Mouse (Mus musculus) G1E (cell line): ENCODE results near the gene Nmur1. TPM values are rescaled to one million over a fixed set of nuclear protein-coding genes. Genes with fewer than 3 reads are reported as not detected.
"Not testable (repeated sequence)": the region's sequence is repeated elsewhere in the genome, so short reads cannot be mapped to it uniquely, and the experiment has no call there.

Experiments
- ATAC-seq: 2 replicates; pipeline ENCODE4 v1.8.0; 2016; ENCODE audit warnings: mild to moderate bottlenecking; ENCODE audit not compliant: insufficient number of reproducible peaks, poor library complexity, low FRiP score, severe bottlenecking; ENCODE audit errors: extremely low read depth
- DNase-seq: peaks from one replicate; pipeline ENCODE4 v3.0.0; 2012; ENCODE audit warnings: low spot score
- H3K27me3 ChIP-seq: 2 replicates; pipeline ENCODE4 v1.6.1; 2012; ENCODE audit warnings: mild to moderate bottlenecking, low read length, inconsistent platforms; ENCODE audit not compliant: insufficient read depth
- H3K36me3 ChIP-seq: replicated peaks from 2 replicates; pipeline ENCODE3; 2012; ENCODE audit warnings: mild to moderate bottlenecking, inconsistent platforms
- H3K4me1 ChIP-seq: 2 replicates; pipeline ENCODE4 v1.6.1; 2012; ENCODE audit warnings: low read depth, low read length, inconsistent platforms, mixed read lengths; ENCODE audit not compliant: insufficient read depth
- H3K4me3 ChIP-seq: 2 replicates; pipeline ENCODE4 v1.5.1; 2012; ENCODE audit warnings: low read depth, mild to moderate bottlenecking, inconsistent platforms, low read length, moderate library complexity, mixed read lengths
- H3K9me3 ChIP-seq: replicated peaks from 2 replicates; pipeline ENCODE4 v1.6.1; 2012; ENCODE audit warnings: inconsistent platforms
- CTCF ChIP-seq: IDR thresholded peaks from 2 replicates; pipeline ENCODE4 v1.5.1; 2012; ENCODE audit warnings: low read depth, low read length, inconsistent platforms, mixed read lengths
- GATA1 ChIP-seq: IDR thresholded peaks from 2 replicates; pipeline ENCODE4 v1.6.1; 2012; ENCODE audit warnings: borderline replicate concordance, low read length, inconsistent platforms, mixed read lengths
- GATA2 ChIP-seq: IDR thresholded peaks from 2 replicates; pipeline ENCODE4 v1.6.1; 2012; ENCODE audit warnings: low read depth, low read length, inconsistent platforms, borderline replicate concordance
- POLR2AphosphoS5 ChIP-seq: IDR thresholded peaks from 2 replicates; pipeline ENCODE4 v1.6.1; 2012; ENCODE audit warnings: low read depth, low read length, inconsistent platforms; ENCODE audit not compliant: insufficient replicate concordance
- TAL1 ChIP-seq: conservative IDR thresholded peaks from 2 replicates; pipeline ENCODE4 v1.6.1; 2012; ENCODE audit warnings: low read depth, low read length, inconsistent platforms, mixed read lengths
- polyA plus RNA-seq: library from polyadenylated mRNA; stranded (reverse); fragments of >175 nt; gene quantifications from 2 replicates; pipeline ENCODE4 v1.2.3, GENCODE M21; 2012
- total RNA-seq, 2 experiments: library from RNA; stranded (forward) in 1 of 2; stranded (reverse) in 1 of 2; fragments of 200-1000 nt in 1 of 2; fragments of >200 nt in 1 of 2; fragmentation: Nextera tagmentation in 1 of 2; gene quantifications; 2 replicates each; pipeline ENCODE4 v1.2.3; 2014 to 2017

Gene Nmur1
- total and polyA plus RNA-seq, 3 experiments, result not detected

DNA sequence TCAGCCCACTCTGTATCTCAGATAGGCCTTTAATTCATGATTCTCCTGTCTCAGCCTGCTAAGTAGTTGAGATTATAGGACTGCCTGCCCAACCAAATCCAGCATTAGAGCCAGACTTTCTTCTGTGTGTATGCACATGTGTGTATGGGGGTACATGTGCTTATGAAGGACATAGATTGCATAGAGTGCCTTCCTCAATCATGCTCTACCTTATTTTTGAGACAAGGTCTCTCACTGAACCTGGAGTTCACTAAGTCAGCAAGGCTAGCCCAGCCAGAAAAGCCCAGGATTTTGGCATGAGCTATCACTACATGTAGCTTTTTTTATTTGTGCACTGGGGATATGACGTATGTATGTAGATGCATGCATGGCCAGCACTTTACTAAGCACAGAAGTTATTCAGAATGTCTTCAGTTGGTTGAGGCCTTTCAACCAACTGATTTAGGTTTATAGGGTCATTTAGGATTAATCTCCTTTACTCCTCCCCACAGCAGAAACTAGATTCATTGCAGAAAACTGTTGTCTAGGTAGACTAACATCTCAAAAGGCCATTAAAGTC is 82.9 kb downstream of the Nmur1 start:
- Histone ChIP-seq H3K36me3 (peaks cover 40% of the 10 kb centered on the region), H3K27me3 (peaks cover 1% of the 10 kb centered on the region; the same call in 1 of the 2 replicates), H3K4me1 (peaks cover 25% of the 10 kb centered on the region), H3K4me3 (no peak overlapping the region), H3K9me3 (no peaks in the 10 kb centered on the region)
- DNase-seq (no peak), ATAC-seq (no peak)
- TF ChIP-seq TAL1 (no peak), GATA1 (no peak), POLR2AphosphoS5 (peak; percentile 84; the same call in 1 of the 2 replicates), CTCF (no peak)

GRCm38 (mm10) chr1:86342371-86342770 is 83.7 kb downstream of the Nmur1 start:
- Histone ChIP-seq H3K9me3 (no peaks in the 10 kb centered on the region), H3K36me3 (peaks cover 32% of the 10 kb centered on the region), H3K4me1 (peaks cover 19% of the 10 kb centered on the region), H3K27me3 (peaks cover 3% of the 10 kb centered on the region; the same call in 1 of the 2 replicates), H3K4me3 (no peak overlapping the region)
- TF ChIP-seq GATA1 (no peak), POLR2AphosphoS5 (no peak), TAL1 (no peak), GATA2 (no peak), CTCF (no peak)
- ATAC-seq, result no peak
- no peak for DNase-seq

DNA sequence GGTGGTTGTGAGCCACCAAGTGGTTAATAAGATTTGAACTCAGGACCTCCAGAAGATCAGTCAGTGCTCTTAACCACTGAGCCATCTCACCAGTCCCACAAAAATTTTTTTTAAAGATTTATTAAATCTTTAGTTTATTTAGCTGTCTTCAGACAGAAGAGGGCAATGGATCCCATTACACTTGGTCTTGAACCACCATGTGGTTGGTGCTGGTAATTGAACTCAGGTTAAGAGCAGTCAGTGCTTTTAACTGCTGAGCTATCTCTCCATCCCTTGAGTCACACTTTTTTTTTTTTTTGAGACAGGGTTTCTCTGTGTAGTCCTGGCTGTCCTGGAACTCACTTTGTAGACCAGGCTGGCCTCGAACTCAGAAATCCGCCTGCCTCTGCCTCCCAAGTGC is 84.9 kb downstream of the Nmur1 start:
- not testable (repeated sequence) for H3K4me3 ChIP-seq, H3K27me3 ChIP-seq, DNase-seq, H3K9me3 ChIP-seq, ATAC-seq
- Histone ChIP-seq H3K4me1 (peaks cover 20% of the 10 kb centered on the region), H3K36me3 (peaks cover 22% of the 10 kb centered on the region)

- TF ChIP-seq GATA1, result no peak
- no peak for TF ChIP-seq GATA2
- TF ChIP-seq POLR2AphosphoS5, result no peak
- TF ChIP-seq CTCF, result peak; percentile 63
- TF ChIP-seq TAL1, result no peak
- peaks cover 8% of the 10 kb centered on the region; the same call in 1 of the 2 replicates for H3K4me1 ChIP-seq
- H3K27me3 ChIP-seq, result peaks cover 15% of the 10 kb centered on the region
- ATAC-seq (no peak), DNase-seq (peak; percentile 59)
- no peak overlapping the region for H3K4me3 ChIP-seq
- no peaks in the 10 kb centered on the region for H3K9me3 ChIP-seq
- peaks cover 8% of the 10 kb centered on the region for H3K36me3 ChIP-seq
Observed at GRCm38 (mm10) chr1:86339156-86339812, 86.7 kb downstream of the Nmur1 start.

GRCm38 (mm10) chr1:86336330-86336729 is 89.7 kb downstream of the Nmur1 start:
- Histone ChIP-seq H3K4me3 (no peak overlapping the region), H3K4me1 (peaks cover 3% of the 10 kb centered on the region; the same call in 1 of the 2 replicates), H3K27me3 (peaks cover 15% of the 10 kb centered on the region), H3K9me3 (no peaks in the 10 kb centered on the region), H3K36me3 (no peaks in the 10 kb centered on the region)
- ATAC-seq (no peak), DNase-seq (no peak)
- TF ChIP-seq GATA2 (no peak), TAL1 (no peak), POLR2AphosphoS5 (no peak), GATA1 (no peak)

Other genes with a start within 250 kb of the Nmur1 start
- not detected in 2 replicates for gene B3gnt7, start 123.4 kb downstream of the Nmur1 start, total RNA-seq (2014; fragmentation: Nextera tagmentation)
- 0.12 and 0.16 TPM in 2 replicates for gene B3gnt7, start 123.4 kb downstream of the Nmur1 start, total RNA-seq (2017)
- 0.02 TPM in 1 of 2 replicates, not detected in the other for gene B3gnt7, start 123.4 kb downstream of the Nmur1 start, polyA plus RNA-seq
- 1,241 and 1,318 TPM in 2 replicates for gene Ncl, start 66.8 kb downstream of the Nmur1 start, total RNA-seq (2014; fragmentation: Nextera tagmentation)
- 259 and 387 TPM in 2 replicates for gene Ncl, start 66.8 kb downstream of the Nmur1 start, total RNA-seq (2017)
- gene Ncl, start 66.8 kb downstream of the Nmur1 start, polyA plus RNA-seq, result 2,119 and 2,262 TPM in 2 replicates
- not detected in 2 replicates for gene Tex44, start 101 bp upstream of the Nmur1 start, total RNA-seq (2014; fragmentation: Nextera tagmentation)
- 0.16 and 0.17 TPM in 2 replicates for gene Tex44, start 101 bp upstream of the Nmur1 start, total RNA-seq (2017)
- gene Tex44, start 101 bp upstream of the Nmur1 start, polyA plus RNA-seq, result not detected in 2 replicates
- gene Ptma, start 100.5 kb upstream of the Nmur1 start, total RNA-seq (2014; fragmentation: Nextera tagmentation), result 2,671 and 3,097 TPM in 2 replicates
- 4,796 and 5,087 TPM in 2 replicates for gene Ptma, start 100.5 kb upstream of the Nmur1 start, total RNA-seq (2017)
- gene Ptma, start 100.5 kb upstream of the Nmur1 start, polyA plus RNA-seq, result 14,052 and 14,774 TPM in 2 replicates
- 82.7 and 83.8 TPM in 2 replicates for gene Pde6d, start 156.4 kb upstream of the Nmur1 start, total RNA-seq (2014; fragmentation: Nextera tagmentation)
- gene Pde6d, start 156.4 kb upstream of the Nmur1 start, total RNA-seq (2017), result 21.8 and 23.4 TPM in 2 replicates
- gene Pde6d, start 156.4 kb upstream of the Nmur1 start, polyA plus RNA-seq, result 56.7 and 72.3 TPM in 2 replicates
- gene Cops7b, start 156.7 kb upstream of the Nmur1 start, total RNA-seq (2014; fragmentation: Nextera tagmentation), result 16.9 and 33.6 TPM in 2 replicates
- gene Cops7b, start 156.7 kb upstream of the Nmur1 start, total RNA-seq (2017), result 29.1 and 29.3 TPM in 2 replicates
- gene Cops7b, start 156.7 kb upstream of the Nmur1 start, polyA plus RNA-seq, result 43.8 and 47.6 TPM in 2 replicates
- not detected in 2 replicates for gene Nppc, start 244.3 kb upstream of the Nmur1 start, total RNA-seq (2014; fragmentation: Nextera tagmentation)
- gene Nppc, start 244.3 kb upstream of the Nmur1 start, total RNA-seq (2017), result not detected in 2 replicates
- not detected in 2 replicates for gene Nppc, start 244.3 kb upstream of the Nmur1 start, polyA plus RNA-seq